Mouse (Mus musculus): ENCODE data around the gene Pvr.
"Not testable (repeated sequence)": the region's sequence is repeated elsewhere in the genome, so short reads cannot be mapped to it uniquely, and the experiment has no call there.

The Pvr gene

GRCm38 (mm10) chr7:19932877-19933809, 12.2 kb upstream of the Pvr start:
- DNase-seq (ENCODE audit: low spot score) = peak; percentile 65

DNA sequence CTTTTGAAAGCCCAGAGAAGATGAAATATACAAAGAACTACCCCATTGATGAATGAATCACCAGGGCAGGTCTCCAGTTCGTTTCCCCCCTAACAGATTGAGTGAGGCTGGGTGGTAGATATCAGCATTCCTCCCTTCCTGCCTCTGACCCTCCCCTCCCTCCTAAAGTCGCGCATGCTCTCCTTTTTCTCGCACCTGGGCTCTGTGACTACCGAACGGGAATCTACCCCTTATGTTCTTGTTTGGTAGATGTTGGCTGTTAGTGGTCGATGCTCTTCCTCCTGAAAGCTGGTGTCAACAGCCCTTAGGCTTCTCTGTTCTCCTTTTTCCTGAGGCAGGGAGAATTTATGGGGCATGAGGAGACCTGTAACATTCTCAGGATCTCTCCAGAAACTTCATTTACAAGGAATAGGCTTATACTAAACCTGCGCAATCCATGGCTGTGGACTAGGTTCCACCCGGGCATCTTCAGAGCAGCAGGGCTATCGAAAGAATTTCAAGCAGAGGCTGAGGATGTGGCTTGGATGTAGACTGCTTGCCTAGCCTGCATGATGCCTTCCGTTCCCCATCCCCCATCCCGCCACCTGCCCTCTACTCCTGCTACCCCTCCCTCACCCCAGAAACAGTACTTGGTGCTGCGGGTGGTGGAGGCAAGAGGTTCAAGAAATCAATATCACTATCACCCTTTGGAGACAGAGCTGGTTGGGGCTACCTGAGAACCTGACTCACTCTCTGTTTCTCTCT, 11.3 kb upstream of the Pvr start:
- DNase-seq (ENCODE audit: low spot score) = no peak

DNA sequence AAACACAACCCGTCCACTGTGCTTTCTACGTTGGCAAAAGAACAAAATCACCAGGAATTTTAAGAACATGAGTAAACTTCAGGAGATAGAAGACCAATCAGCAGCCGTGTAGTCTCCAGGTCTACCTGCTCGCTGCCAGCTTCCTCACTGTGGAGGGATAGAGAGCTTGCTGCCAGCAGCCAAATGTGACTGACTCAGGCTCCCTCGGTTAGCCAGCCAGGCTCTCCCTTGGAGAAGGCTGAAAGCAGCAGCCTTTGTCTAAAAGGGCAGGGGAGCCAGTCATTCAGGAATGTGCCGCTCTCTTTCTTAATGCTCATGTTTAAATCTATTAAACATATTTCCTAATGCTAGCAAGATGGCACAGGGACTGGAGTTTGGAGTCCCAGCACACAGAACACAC, 9.5 kb upstream of the Pvr start:
- DNase-seq (ENCODE audit: low spot score) = not testable (repeated sequence)

- no peak for DNase-seq (ENCODE audit: low spot score)
Measured at GRCm38 (mm10) chr7:19928486-19928885, 7.5 kb upstream of the Pvr start.

- no peak for DNase-seq (ENCODE audit: low spot score)
Measured at GRCm38 (mm10) chr7:19926849-19927480, 6.0 kb upstream of the Pvr start.

DNA sequence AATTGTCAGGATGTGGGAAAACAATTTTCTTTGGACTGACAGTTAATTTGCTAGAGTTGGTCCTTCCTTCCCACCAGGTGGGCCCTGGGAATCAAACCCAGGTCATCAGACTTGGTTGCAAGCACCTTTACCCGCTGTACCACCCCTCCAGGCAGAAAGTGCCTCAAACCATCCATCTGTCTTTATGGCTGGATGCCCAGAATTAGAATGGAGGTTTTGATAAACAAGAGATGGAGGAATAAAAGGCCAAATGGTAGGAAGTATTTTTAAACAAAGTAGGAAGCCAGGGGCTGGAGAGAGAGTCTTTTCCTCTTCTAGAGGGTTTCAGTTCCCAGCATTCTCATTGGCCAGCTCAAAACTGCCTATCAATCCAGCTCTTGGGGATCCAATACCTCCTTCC, 4.4 kb upstream of the Pvr start:
- DNase-seq (ENCODE audit: low spot score) = no peak

DNA sequence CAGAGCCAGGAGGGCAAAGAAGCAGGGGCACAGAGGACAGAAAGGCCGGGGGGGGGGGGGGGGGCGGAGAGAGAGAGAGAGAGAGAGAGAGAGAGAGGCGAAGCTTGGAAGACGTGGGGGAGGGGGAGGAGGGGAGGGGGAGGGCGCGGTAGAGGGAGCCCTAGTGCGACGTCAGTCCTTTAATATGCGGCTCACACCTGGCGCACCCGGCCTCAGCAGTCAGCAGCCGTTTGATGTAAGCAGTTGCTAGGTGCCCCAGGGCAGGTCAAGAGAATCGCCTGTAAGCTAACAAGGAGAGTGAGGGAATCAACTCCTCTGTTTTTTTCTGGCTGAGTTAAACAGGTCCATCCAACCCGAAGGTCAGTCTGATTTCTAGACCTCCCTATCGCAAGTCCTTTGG, 2.8 kb upstream of the Pvr start:
- no peak for DNase-seq (ENCODE audit: low spot score)

DNA sequence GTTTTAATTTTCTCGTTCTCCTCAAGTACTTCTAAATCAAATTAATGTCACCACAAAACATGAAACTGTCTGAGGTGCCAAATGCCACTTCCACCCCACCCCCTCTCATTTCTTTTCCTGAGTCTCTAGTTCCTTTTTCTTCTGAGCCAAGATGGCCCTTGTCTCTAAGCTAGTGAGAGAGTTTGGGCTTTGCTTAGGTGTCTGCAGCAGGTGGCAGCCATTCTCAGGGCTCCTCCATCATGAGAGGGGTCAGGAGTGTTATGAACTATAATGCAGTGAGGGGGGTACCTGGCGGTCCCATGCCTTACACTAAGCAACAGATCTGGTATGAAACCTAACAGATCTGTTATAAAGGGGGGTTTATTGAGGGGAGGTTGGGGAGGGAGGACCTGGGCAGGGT, 2.4 kb upstream of the Pvr start:
- DNase-seq (ENCODE audit: low spot score) = no peak

GRCm38 (mm10) chr7:19920166-19920505, 824 bp downstream of the Pvr start:
- no peak for DNase-seq (ENCODE audit: low spot score)

GRCm38 (mm10) chr7:19914558-19914957, 6.4 kb downstream of the Pvr start:
- no peak for DNase-seq (ENCODE audit: low spot score)

GRCm38 (mm10) chr7:19911695-19912524, 9.1 kb downstream of the Pvr start:
- DNase-seq (ENCODE audit: low spot score) = no peak

DNA sequence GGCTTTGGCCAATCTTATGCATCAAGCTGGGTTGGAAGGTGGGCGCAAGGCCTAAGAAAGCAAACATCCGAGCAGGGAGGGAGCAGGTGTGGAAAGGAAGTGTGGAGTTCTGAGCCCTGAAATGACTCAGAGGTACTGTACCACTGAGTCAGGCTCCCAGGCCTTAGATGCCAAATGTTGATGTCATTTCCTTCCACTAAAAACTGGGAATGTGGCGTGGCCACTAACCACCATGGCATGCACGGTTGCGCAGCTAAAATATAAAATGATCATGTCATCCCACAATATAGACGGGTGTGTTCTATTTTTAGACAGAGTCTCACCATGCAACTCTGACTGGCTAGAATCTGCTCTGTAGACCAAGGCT, 9.7 kb downstream of the Pvr start:
- DNase-seq (ENCODE audit: low spot score) = no peak

DNA sequence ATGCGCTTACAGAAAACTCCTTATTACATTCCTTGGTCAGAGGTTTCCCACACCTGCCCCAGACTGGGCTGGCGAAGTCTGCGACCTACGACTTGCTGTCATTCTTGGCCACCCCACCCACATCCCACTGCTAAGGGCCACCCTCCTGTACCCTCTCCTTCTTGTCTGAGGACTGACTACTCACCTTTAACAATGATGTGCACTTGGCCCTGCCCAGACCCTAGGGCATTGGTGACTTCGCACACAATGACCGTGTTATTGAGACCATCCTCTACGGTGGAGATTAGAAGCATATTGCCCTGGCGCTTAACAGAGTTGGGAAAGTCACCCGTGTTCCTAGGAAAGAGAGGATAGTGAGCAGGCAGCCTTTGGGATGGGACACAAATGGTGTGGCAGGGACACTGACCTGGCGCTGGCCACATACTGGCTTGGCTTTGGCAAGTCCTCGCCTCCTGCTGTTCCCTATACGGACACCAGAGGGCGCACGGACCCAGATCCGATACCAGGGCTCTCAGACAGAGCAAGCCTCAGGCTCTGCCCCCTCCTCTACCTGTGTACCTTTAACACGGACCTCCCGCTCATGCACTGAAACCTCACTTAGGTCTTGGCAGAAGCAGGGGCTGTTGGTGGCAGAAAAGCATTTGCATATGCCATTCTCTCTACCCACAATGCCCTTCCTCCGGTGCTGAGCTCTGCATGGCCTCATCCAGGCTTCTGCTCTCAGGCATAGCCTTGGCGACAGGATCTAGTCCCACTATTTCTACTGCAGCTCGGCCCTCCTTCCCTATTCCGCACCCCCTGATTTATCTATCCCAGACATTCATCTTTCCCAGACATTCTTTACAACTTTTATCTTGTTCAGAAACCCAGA, 10.3 kb downstream of the Pvr start:
- peak; percentile 52 for DNase-seq (ENCODE audit: low spot score)

DNA sequence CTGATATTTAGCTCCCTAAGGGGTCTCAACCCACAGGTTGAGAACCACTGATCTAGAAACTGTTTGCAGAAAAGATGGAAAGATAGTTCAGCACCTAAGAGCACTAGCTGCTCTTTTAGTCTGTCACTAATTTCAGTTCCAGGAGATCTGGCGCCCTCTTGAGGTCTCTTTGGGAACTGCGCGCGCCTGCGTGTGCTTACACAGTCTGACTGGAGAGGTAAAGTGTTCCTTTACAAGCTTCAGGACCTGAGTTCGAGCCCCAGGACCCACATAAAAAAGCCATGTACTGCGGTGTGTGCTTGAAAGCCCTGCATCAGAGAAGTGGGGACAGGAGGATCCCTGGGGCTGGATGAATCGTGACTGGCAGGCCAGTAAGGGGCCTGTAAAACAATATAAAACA, 31.1 kb downstream of the Pvr start:
- no peak for DNase-seq (ENCODE audit: low spot score)

- no peak for DNase-seq (ENCODE audit: low spot score)
Measured at GRCm38 (mm10) chr7:19887849-19888248, 33.1 kb downstream of the Pvr start, which contains the start of gene Ceacam19. Ceacam19 (minus strand) TSS chr7:19887965.

DNA sequence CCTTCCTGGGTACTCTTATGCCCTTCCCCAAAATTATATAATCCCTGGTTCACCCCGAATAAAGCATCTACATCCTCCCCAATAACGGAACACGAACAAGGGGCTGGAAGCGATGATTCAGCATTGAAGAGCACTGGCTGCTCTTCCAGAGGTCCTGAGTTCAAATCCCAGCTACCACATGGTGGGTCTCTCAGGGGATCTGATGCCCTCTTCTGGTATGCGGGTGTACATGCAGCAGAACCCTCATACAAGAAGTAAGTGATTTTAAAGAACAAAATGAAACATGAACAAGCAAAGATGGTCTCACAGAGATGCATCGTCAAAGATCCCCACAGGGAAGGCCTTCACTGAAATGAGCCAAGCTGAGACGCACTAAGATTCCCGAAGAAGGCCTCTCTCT, 40.2 kb downstream of the Pvr start:
- DNase-seq (ENCODE audit: low spot score) = no peak

DNA sequence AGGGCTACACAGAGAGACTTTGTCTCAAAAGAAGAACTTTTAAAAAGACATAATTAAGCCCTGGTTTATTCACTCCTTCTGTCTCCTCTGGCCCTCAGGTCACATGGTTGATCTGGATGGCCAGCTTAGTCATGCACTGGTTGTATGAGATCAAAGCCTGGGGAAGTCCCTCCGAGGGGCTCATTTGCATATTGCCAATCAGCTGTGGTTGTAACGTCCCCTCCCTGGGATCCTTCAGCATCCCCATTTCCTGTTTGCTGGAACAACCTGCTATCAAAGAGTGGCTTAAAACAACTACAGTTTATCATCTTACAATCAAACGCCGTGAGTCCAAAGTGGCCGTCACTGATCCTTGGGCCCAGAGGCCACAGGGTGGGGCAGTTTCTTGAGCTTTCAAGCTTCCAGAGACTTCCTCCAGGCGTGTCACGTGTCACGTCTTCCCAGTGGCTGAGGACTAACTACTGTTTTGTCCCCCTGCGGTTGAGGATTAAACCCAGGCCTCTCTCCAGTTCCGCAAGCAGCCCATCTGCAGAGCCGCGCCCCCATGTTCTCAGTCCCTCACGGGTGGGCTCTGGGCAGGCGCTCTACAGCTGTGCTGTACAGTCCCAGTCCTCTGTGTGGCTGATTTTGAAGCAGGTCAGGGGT, 44.1 kb downstream of the Pvr start:
- no peak for DNase-seq (ENCODE audit: low spot score)

DNA sequence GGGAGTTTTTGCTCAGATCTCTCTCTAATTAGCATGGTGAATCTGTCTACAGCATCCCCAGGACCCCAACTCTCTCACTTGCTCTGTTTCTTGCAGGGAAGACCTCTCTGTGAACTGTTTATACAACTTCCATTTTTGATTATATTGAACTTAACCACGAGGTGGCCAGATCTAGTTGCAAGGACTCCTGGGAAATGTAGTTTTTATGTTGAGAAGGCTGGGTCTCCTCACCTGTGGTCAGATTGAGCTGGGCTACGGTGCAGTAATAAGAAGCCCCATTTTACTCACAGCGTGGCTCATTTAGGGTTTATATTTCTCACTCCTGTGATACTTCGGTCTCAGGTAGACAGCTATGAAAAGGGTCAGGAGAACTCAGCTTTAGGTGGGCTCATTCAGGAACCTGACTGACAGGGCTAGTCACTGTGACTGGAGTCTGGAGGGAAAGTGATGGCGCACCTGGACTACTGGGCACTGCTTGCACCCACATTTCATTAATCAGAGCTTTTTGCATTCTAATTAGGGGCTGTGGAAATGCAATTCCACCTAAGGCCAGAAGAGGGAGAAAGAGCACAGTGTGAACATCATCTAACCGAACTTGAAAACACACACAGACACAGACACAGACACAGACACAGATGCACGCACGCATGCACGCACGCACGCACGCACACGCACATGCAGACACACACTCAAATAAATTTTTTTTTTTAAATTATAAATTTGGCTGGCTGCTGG, 44.8 kb downstream of the Pvr start:
- no peak for DNase-seq (ENCODE audit: low spot score)

GRCm38 (mm10) chr7:19871943-19872601, 48.9 kb downstream of the Pvr start:
- DNase-seq (ENCODE audit: low spot score) = no peak
